Mouse (Mus musculus) subcutaneous adipose tissue, adult 2 months (tissue): Measurements from ENCODE around the gene Ddx21. TPM values are rescaled to one million over a fixed set of nuclear protein-coding genes. Genes with fewer than 3 reads are reported as not detected.

ENCODE experiments used
- polyA plus RNA-seq: library from polyadenylated mRNA; depleted of rRNA; stranded (reverse); fragments of >200 nt; gene quantifications from 2 replicates; pipeline ENCODE4 v1.2.3, GENCODE M21; 2012; ENCODE audit warnings: low replicate concordance; rRNA removed

Ddx21 gene
- 10.6 and 30.2 TPM in 2 replicates for polyA plus RNA-seq

GRCm38 (mm10) chr10:62602177-62603040, at the start of gene Ddx21:
Gene Ddx21, minus strand, starts transcription at chr10:62602281.

GRCm38 (mm10) chr10:62650881-62651810, 49.1 kb upstream of the Ddx21 start, which contains the start of gene Ddx50:
Gene Ddx50, minus strand, starts transcription at chr10:62651218.

GRCm38 (mm10) chr10:62578338-62579100, 23.6 kb downstream of the Ddx21 start, which contains the start of gene Kif1bp:
Gene Kif1bp, minus strand, starts transcription at chr10:62578457.

Other genes starting within 250 kb of the Ddx21 start
- 17.7 and 40.6 TPM in 2 replicates for gene Hk1, start 222.4 kb downstream of the Ddx21 start, polyA plus RNA-seq
- gene Hkdc1, start 179.8 kb downstream of the Ddx21 start, polyA plus RNA-seq: 0.10 and 0.14 TPM in 2 replicates
- gene 4930507D05Rik, start 152.8 kb downstream of the Ddx21 start, polyA plus RNA-seq: 0.06 and 0.24 TPM in 2 replicates
- gene Supv3l1, start 152.5 kb downstream of the Ddx21 start, polyA plus RNA-seq: 24.0 and 26.5 TPM in 2 replicates
- gene Vps26a, start 115.5 kb downstream of the Ddx21 start, polyA plus RNA-seq: 17.2 and 18.9 TPM in 2 replicates
- 45.6 and 126 TPM in 2 replicates for gene Srgn, start 74.8 kb downstream of the Ddx21 start, polyA plus RNA-seq
- 27.1 and 34.3 TPM in 2 replicates for gene Kif1bp, start 23.8 kb downstream of the Ddx21 start, polyA plus RNA-seq
- gene Ddx50, start 48.9 kb upstream of the Ddx21 start, polyA plus RNA-seq: 12.6 and 17.1 TPM in 2 replicates
- gene Stox1, start 123.8 kb upstream of the Ddx21 start, polyA plus RNA-seq: 0.47 and 0.48 TPM in 2 replicates
- 53.2 and 101 TPM in 2 replicates for gene Ccar1, start 190.0 kb upstream of the Ddx21 start, polyA plus RNA-seq